In the genomic region with DNA sequence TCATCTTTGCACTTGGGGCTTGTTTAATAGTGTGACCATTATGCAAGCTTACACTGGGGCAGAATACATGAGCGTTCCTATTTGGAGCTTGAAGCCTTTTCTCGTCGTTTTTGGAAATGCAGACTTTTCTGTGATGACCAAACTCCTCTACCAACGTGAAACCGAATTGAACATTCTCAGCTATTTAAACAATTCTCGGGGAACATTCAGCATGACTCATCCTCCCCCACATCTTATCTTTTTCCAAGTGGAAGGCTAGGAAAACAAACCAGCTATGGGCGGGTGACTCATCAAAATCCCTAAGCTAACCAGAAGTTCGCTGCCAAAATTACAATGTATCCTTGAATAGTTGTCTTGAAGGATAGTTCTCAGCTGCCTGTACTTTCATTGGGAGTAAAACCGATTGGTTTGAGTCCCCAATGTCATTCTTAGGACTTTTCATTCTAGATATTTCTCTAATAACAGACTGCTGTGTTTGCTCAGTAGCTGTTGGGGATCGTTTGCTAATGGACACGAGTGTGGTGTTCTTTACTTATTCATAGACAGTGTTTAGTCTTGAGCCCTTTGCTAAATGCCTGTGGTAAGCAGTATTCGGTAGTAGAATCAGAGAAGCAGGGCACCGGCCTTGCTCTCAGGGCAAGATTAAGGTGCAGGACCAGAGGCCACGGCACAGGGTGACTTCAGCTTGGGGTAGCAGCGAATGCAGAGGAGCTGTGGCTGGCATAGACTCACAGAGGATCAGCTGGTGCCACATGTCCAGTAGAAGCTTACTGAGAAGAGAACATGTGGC, we compare ENCODE assay signal across 11 mouse cellular contexts. TPM values are rescaled to one million over a fixed set of nuclear protein-coding genes. Genes with fewer than 3 reads are reported as not detected.
DNase-seq lines count a peak whose midpoint lies in the region.
"Had no signal": no experiment of that assay in that cellular context is flagged by ENCODE, and none has a peak within 500 bp of the region (broad histone marks: within the 10 kb centered on the region; RNA-seq: fewer than 3 reads in every experiment).

No protein-coding gene starts in this region.

- H3K27ac ChIP-seq in heart, embryonic 10.5 days = no peak overlapping the region
- H3K27ac ChIP-seq: limb, embryonic 13.5 days; stomach, embryonic 15.5 days had no signal

- intact Hi-C loops in heart, postnatal 14 days (cut with DNase I) = no loop called here

- DNase-seq in heart, adult 18-20 months = peak; percentile 67 to 83
- DNase-seq in heart, postnatal 14 days = no peak
- DNase-seq in testis, postnatal 14 days (ENCODE audit: low spot score) = peak; percentile 30
- DNase-seq in testis, postnatal 10 days (ENCODE audit: low spot score) = no peak
- DNase-seq in heart, embryonic 10.5 days (ENCODE audit: low spot score) = peak; percentile 48
- DNase-seq in skeletal muscle tissue, adult 2 months (ENCODE audit: low read depth, low spot score) = peak; percentile 49
- DNase-seq in cerebellum, adult 9-11 months = no peak
- DNase-seq in thymus, postnatal 4 days = no peak

- no peak overlapping the region for H3K4me3 ChIP-seq in heart, embryonic 10.5 days
- H3K4me3 ChIP-seq: limb, embryonic 13.5 days; stomach, embryonic 15.5 days had no signal

- H3K36me3 ChIP-seq in heart, embryonic 10.5 days = peaks cover 64% of the 10 kb centered on the region

- H3K27me3 ChIP-seq in heart, embryonic 10.5 days (ENCODE audit: insufficient read depth, poor library complexity, severe bottlenecking) = no peaks in the 10 kb centered on the region
- H3K27me3 ChIP-seq: limb, embryonic 13.5 days; stomach, embryonic 15.5 days had no signal

- H3K4me1 ChIP-seq in heart, embryonic 10.5 days = peaks cover 8% of the 10 kb centered on the region; the same call in 1 of the 2 replicates
- H3K4me1 ChIP-seq: limb, embryonic 13.5 days; stomach, embryonic 15.5 days had no signal

- no peaks in the 10 kb centered on the region for H3K9me3 ChIP-seq in heart, embryonic 10.5 days
- H3K9me3 ChIP-seq: G1E; limb, embryonic 13.5 days; stomach, embryonic 15.5 days had no signal

- 64% methylated on average over 15 of the region's 15 CpGs for WGBS in heart, embryonic 10.5 days

RNA-seq across cellular contexts. Expression of gene Sfxn1, which starts 29.6 kb away (rescaled TPM):
- total RNA-seq in heart, adult 18-20 months (2021) = 10 to 100 TPM in 1 of 2 experiments, 1 to 10 TPM in 1; 6.2 to 10.4 TPM
- 1 to 10 TPM; 6.9 to 9.9 TPM for total RNA-seq in heart, postnatal 14 days (2021)
- polyA plus RNA-seq in heart, embryonic 10.5 days (2016; fragmentation: Nextera tagmentation; extraction: Ambion mirVana) = 36.9 and 59.4 TPM in 2 replicates

RNA-seq across cellular contexts. Expression of gene Drd1, which starts 45.7 kb away (rescaled TPM):
- under 1 TPM; 0.15 to 0.65 TPM for total RNA-seq in heart, adult 18-20 months (2021)
- 1 to 10 TPM in 1 of 2 experiments, under 1 TPM in 1; 0.41 to 1.0 TPM for total RNA-seq in heart, postnatal 14 days (2021)
- polyA plus RNA-seq in heart, embryonic 10.5 days (2016; fragmentation: Nextera tagmentation; extraction: Ambion mirVana) = 0.09 and 0.25 TPM in 2 replicates
- polyA plus RNA-seq: G1E; limb, embryonic 13.5 days had no signal

Comparison
In these comparisons a context has a peak if more than half of its experiments do, and no peak if none do; other contexts are left out.
1. DNase-seq: peak in heart, adult 18-20 months (2 of 2), testis, postnatal 14 days (single experiment), heart, embryonic 10.5 days (single experiment) and skeletal muscle tissue, adult 2 months (single experiment); none in heart, postnatal 14 days (0 of 2), testis, postnatal 10 days (single experiment), cerebellum, adult 9-11 months (single experiment) and thymus, postnatal 4 days (single experiment).